Mouse (Mus musculus) 3T3-L1 (cell line): Measurements from ENCODE around the gene Stag1.
A peak's percentile ranks its signal among the peaks of the same experiment; 100 is the strongest.

ENCODE experiments used
- DNase-seq: peaks from one replicate; pipeline ENCODE4 v3.0.0-alpha.2; 2015; ENCODE audit warnings: low read depth, low spot score

The Stag1 gene

GRCm38 (mm10) chr9:100605522-100605921 is 7.9 kb downstream of the Stag1 start:
- no peak for DNase-seq

- DNase-seq: peak; percentile 95
These were observed 8.5 kb downstream of the Stag1 start for GRCm38 (mm10) chr9:100605985-100606554.

DNA sequence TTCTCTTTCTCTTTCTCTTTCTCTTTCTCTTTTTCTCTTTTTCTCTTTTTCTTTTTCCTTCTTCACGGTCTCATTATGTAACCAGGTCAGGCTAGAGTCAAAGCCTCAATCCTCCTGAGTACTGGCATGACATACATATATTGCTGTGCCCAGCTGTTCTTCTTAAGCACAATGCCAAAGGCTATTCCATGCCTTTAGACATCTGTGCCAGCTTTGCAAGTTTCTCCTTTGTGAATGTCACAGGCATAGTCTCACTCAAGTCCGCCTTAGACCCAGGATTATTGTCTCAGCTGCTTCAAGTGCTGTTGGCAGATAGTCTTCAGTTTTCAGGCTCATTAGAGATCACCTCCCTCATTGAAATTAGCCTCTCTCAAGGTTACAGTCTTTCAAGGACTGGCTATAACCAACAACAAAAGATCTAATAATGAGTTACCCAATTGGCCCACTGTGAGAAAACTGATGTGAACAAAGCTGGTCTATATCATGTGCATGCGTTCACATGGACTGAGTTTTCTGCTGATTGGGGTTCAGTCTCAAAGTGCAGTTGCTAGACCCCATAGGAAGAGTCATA is 16.0 kb downstream of the Stag1 start:
- no peak for DNase-seq

DNA sequence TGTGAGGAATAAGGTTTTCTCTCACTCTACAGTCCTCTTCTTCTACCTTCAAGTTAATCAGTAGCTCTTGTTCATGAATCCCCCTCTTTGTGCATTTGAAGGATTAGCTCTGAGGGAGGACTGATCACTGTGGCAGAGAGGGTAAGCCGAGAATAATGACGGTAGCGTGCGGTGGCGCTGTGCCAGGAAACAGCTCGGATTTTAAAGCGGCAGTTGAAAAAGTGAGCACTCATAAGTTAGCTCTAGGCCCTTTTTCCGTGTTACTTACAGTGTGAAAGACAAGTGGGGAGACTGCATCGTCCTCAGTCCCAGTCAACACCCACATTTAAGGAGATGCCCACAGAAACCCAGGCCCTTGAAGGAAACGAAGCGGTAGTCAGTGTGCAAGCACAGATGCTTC is 19.3 kb downstream of the Stag1 start:
- no peak for DNase-seq

- DNase-seq: no peak
These were observed 28.7 kb downstream of the Stag1 start for GRCm38 (mm10) chr9:100626258-100626657.

DNA sequence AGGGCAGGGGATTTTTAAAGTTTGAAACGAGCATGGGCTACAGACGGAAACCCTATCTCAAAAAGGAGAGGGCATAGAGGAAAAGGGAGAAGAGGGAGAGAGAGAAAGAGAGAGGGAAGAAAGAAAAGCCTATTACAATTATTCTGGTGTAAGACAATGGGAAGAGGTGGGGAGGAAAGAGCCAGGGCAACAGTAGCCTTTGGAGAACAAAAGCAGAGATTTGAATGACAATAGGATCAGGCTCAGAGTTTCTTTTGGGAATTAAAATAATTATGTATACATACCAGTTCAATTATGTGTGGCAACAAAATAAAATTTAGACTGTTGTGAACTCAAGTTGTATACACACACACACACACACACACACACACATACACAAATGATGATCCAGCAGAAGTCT is 43.2 kb downstream of the Stag1 start:
- DNase-seq: no peak

DNA sequence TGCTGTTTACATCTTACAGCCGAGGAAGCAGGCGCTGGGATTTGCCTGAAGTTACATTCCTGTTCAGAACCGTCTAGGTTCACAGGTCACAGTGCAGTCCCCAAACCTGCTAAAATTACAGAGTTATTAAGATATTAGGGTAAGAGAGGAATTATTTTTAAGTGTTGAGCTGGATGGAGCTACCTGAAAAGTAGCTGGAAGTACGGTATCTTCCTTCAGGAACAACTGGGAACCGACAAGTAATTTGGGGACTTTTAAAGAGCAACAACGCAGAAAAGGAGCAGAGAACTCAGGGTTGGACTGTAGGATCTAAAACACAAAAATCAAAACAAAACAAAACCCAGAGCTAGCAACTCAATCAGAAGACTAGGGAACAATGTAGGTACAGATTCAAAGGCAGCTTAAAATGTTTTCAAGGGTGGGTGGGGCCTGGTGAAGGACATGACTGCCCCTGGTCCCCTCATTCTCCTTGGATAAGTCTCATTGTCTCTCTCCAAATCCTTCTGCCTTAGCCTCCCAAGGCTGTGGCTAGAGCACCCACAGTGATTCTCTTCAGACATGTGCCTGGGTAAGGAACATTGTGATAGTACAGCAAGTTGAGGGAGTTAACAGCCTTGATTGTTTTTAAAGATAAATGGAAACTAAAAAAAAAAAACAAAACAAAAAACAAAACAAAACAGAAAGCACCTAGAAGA is 43.9 kb downstream of the Stag1 start:
- peak; percentile 14 for DNase-seq

DNA sequence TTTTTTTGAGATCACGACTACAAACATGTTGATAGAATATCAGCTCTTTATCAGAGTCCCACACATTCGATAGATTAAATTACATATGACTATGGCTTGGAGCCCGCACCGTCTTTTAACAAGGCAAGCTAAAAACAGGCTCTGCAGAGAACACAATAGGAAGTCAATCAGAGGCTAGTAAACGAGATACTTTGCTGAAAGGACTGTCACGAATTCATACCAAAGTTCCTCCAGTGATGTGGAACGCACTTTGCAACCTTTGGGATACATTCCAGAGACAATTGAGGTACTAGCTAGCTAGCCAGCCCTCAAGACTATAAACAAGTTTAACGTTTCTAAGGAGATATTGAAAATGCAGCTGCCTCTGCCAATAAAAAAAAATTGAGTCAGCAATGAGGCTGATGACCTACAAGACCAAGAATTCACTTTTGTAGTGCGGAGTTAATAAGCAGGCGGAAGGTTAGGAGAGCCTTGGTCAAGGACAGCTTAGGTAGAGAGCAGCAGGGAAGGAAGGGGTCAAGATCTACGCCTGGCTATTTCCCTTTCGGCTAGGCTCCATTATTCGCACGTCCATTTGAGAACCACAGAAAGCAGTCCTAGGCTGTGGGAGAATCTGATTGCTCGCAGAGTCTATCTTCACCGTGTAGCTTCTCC is 44.7 kb downstream of the Stag1 start:
- DNase-seq: peak; percentile 86

DNA sequence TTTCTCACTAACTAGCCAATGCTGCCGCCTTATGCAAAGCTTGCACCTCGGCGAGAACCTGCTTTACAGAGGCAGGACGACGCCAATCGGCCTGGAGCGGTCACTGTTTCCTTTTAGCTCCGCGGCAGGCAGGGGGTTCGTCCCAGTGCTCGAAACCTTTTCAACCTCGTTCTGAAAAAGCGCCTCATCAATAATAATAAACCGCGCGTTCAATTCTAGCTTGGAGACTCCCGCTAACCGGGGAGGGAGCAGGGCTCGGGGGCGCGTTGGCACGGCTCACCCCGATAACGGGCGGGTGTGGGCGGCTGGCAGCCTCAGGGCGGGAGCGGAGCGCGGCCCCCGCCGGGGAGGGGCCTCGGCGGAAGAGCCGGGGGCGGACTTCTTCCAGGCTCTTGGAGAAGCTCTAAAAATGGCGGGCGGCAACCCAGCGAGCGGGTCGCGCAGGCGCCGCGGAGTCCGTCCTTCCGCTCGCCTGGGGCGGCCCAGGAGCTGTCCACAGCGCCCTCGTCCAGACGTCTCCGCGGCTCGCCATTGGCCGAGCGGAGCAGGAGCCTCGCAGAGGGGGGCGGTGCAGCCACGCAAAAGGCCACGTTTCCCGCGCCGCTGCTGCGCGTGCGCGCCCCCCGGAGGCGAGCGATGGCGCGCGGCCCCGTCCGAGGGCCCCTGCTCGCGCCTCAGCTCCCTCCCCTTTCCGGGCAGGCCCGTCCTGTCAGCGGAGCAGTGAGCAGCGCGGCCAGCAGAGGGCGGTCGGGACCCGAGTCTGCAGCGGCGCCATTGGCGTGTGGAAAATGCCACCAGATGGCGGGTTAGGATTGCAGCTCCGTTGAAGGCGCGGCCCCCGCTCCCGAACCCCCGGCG is 45.5 kb downstream of the Stag1 start:
- DNase-seq: peak; percentile 92

GRCm38 (mm10) chr9:100644071-100644771 is 46.6 kb downstream of the Stag1 start:
- peak; percentile 67 for DNase-seq

DNA sequence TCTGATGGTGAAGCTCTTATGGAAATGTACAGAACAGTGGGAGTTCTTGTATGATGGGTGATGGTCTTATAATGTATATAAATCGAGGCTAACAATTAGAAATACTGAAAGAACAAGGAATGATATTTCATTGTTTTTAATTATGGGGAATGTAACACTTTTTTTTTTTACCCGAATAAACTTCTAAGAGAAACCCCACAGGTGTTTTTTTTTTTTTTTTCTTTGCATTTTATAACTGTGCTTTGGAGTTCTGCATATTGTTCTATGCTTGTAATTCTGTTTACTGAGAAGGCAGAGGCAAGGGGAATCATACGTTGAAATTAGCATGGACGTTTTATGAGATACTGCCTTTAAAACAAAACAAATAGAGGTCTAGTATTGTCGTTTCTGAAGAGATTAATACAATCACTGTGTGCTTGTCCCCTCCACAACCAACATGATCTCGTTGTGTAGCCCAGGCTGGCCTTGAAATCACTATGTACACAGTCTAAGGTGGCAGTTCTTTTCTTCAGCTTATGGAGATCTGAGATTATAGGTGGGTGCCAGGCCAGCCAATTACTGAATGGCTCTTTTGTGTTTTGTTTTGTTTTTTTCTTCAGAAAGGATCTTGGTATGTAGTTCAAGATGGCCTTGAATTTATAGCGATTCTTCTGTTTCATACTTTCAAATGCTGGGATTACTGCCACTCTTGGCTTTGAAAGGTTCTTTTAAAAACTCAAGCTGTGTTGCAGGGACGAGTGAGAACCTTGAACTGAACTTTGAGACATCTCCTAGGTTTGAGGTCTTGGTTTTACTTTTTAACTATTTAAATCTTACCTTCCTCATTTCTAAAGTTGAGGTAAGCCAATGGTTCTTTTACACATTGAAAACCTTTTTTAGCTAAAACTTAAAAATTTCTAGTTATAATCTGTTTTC is 47.7 kb downstream of the Stag1 start:
- DNase-seq: peak; percentile 28

GRCm38 (mm10) chr9:100646276-100646675 is 48.7 kb downstream of the Stag1 start:
- DNase-seq: no peak

DNA sequence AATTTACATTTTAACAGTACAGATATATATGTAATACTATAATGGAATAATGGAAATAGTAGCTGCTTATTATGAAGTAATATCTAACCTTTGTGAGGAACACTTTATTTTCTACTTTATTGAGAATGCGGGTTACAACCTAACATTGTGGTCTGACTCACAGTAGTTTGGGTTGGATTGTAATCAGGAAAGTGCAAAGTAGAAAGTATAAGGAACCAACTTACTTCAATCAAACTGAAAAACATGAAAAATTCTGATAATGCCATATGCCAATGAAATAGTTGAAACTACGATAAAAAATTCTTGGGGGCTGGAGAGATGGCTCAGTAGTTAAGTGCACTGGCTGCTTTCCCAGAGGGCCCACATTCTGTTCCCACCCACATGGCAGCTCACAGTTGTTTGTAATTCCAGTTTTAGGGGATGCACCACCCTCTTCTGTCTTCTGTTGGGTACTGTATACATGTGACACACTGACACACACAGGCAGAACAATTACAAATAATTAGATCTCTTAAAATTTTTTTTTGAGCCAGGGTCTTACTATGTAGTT is 50.3 kb downstream of the Stag1 start:
- DNase-seq: no peak

DNA sequence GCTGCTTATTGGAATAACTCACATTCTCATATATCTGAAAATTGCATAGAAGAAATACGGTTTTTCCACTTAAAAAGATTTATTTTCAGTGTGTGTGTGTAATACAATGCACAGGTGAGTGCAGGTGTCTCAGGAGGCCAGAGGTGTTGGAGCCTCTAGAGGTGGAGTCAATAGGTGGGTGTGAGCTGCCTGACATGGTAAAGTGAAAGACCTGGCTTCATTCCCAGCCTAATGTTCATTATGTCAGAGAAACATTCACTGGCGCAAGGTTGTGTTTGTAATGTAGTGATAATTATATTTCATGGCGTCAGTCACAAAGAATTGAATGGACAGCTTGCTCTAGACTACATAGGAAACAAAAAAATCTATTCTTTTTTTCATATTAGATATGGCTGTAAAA is 56.5 kb downstream of the Stag1 start:
- DNase-seq: no peak

DNA sequence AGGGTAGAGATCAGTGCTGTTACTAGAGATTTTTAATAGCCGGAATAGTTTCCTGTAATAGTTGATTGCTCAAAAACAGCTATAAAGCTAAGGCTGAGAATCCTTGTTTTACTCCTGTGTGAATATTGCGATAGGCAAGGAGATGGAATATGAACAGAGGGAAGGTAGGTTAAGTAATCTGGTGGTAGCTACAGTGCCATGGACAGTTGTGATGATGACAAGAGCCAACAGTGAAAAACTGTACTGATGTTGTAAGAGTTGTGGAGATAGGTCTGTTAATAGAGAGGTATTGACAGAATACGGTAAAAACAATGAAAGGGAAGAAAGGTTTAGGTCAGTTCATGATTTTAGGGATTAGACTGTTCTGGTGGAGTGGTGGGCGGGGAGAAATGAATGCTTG is 58.5 kb downstream of the Stag1 start:
- no peak for DNase-seq

DNA sequence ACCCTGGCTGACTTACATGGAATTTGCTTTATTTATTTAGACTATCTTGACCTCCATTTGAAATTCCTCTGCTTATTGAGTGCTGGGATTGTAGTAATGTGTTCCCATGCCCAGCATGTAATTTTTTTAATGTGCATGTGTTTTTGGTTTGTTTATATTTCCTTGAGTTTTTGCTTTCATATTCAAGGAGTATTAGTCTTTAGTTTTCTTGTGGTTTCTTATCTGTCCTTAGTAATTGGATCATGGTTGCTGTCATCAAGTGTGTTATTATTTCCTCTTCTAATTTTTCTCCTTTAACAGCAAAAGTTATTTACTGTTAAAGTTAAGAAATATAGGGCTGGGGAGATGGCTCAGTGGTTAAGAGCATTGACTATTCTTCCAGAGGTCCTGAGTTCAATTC is 63.0 kb downstream of the Stag1 start:
- no peak for DNase-seq

DNA sequence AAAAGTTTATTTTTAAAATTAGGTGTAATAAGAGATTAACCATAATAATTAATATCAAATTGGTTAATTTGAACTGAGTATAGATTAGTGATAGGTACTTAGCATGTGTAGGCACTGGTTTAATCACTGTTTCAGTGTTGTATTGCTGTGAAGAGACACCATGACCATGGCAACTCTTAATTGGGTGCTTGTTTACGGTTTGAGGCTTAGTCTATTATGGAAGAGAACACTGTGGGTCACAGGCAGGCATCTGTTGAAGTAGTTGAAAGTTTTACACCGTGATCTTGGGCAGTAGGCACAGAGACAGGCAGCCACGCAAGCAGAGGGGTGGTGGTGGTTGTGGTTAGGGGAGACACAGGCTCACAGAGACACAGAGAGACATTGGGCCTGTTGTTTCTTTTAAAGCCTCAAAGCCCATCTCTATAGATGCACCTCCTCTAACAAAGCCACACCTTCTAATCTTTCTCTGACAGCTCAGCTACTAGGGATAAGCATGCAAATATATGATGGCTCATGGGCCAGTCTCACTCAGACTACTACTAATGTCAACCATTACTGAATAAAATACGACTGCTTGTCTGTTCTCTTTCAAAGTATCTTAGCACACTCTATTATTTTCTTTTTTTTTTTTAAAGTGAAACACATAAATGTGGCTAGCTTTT is 66.0 kb downstream of the Stag1 start:
- no peak for DNase-seq

DNA sequence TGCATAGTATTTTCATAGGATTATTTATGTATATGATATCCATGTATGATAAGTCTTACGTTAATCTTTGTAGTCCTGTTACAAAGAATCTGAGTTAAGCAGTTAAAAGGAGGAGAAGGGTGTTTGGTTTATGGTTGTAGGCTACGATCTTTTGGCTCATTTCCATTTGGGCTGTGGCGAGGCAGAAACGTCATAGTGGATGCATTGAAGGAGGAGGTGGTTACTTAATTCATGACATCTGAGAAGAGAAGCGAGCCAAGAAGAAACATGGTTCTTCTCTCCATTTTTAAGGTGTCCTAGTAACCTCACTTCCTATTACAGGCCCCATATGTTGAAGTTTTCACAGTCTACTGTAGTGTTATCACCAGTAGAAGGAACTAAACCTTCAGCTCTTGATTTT is 72.6 kb downstream of the Stag1 start:
- DNase-seq: peak; percentile 16

- DNase-seq: no peak
These were observed 81.4 kb downstream of the Stag1 start for GRCm38 (mm10) chr9:100679036-100679435.
